Mouse (Mus musculus) midbrain, embryonic 10.5 days (tissue): ENCODE measurements around the gene Trim40. TPM values are rescaled to one million over a fixed set of nuclear protein-coding genes. Genes with fewer than 3 reads are reported as not detected.

Experiments used
- polyA plus RNA-seq: library from polyadenylated mRNA; unstranded; fragments of >200 nt; fragmentation: Nextera tagmentation; extraction: Ambion mirVana; gene quantifications from 2 replicates; pipeline ENCODE4 v1.2.1, GENCODE M21; 2016

Gene Trim40
- polyA plus RNA-seq, 1 experiment from 2014 or later, result not detected

Other genes with a start within 250 kb of the Trim40 start
- not detected in 2 replicates for gene H2-M9, start 247.5 kb downstream of the Trim40 start, polyA plus RNA-seq
- gene H2-M1, start 217.9 kb downstream of the Trim40 start, polyA plus RNA-seq, result not detected in 2 replicates
- gene H2-M10.5, start 117.2 kb downstream of the Trim40 start, polyA plus RNA-seq, result not detected in 2 replicates
- not detected in 2 replicates for gene H2-M10.6, start 78.0 kb downstream of the Trim40 start, polyA plus RNA-seq
- gene Trim26, start 53.0 kb downstream of the Trim40 start, polyA plus RNA-seq, result 46.0 and 48.5 TPM in 2 replicates
- 0.27 and 0.45 TPM in 2 replicates for gene Trim15, start 22.9 kb downstream of the Trim40 start, polyA plus RNA-seq
- 6.2 and 7.4 TPM in 2 replicates for gene Trim10, start 20.5 kb downstream of the Trim40 start, polyA plus RNA-seq
- not detected in 2 replicates for gene Trim31, start 8.0 kb upstream of the Trim40 start, polyA plus RNA-seq
- gene Rnf39, start 52.8 kb upstream of the Trim40 start, polyA plus RNA-seq, result 0.22 and 0.67 TPM in 2 replicates
- gene Ppp1r11, start 61.6 kb upstream of the Trim40 start, polyA plus RNA-seq, result 160 and 166 TPM in 2 replicates
- 88.5 and 96.7 TPM in 2 replicates for gene Znrd1, start 68.4 kb upstream of the Trim40 start, polyA plus RNA-seq
- gene Znrd1as, start 68.5 kb upstream of the Trim40 start, polyA plus RNA-seq, result 8.8 and 10.6 TPM in 2 replicates
- gene 2410137M14Rik, start 91.1 kb upstream of the Trim40 start, polyA plus RNA-seq, result not detected in 2 replicates
- gene H2-M5, start 99.4 kb upstream of the Trim40 start, polyA plus RNA-seq, result 0.83 and 1.2 TPM in 2 replicates
- gene Zfp57, start 111.0 kb upstream of the Trim40 start, polyA plus RNA-seq, result 61.6 and 87.8 TPM in 2 replicates
- gene Mog, start 133.3 kb upstream of the Trim40 start, polyA plus RNA-seq, result 0.10 and 0.15 TPM in 2 replicates
- 7.9 and 12.2 TPM in 2 replicates for gene Gabbr1, start 155.8 kb upstream of the Trim40 start, polyA plus RNA-seq
- 0.17 TPM in 1 of 2 replicates, not detected in the other for gene Olfr90, start 198.4 kb upstream of the Trim40 start, polyA plus RNA-seq
- gene Olfr91, start 208.2 kb upstream of the Trim40 start, polyA plus RNA-seq, result not detected in 2 replicates
- not detected in 2 replicates for gene Olfr92, start 230.0 kb upstream of the Trim40 start, polyA plus RNA-seq